In genomic region chr19:35045576-35045975, GRCm38 (mm10) we compare ENCODE assay signal across 19 mouse cellular contexts.
A peak's percentile ranks its signal among the peaks of the same experiment; 100 is the strongest.
DNase-seq lines count a peak whose midpoint lies in the region; ATAC-seq and TF ChIP-seq lines count a peak whose summit lies in the region.
"Had no signal": no experiment of that assay in that cellular context is flagged by ENCODE, and none has a peak within 500 bp of the region (broad histone marks: within the 10 kb centered on the region; RNA-seq: fewer than 3 reads in every experiment).

No protein-coding gene starts in this region.

- H3K27ac ChIP-seq in lung, postnatal 0 days (ENCODE audit: low read length) = no peak overlapping the region
- H3K27ac ChIP-seq: embryonic facial prominence, embryonic 10.5 days; embryonic facial prominence, embryonic 12.5 days had no signal

- no peaks in the 10 kb centered on the region for H3K27me3 ChIP-seq in lung, postnatal 0 days (replicated peaks; ENCODE audit: insufficient read depth, low read length)
- H3K27me3 ChIP-seq: embryonic facial prominence, embryonic 12.5 days had no signal

- H3K4me3 ChIP-seq in lung, postnatal 0 days (ENCODE audit: low read depth, low read length) = no peak overlapping the region
- H3K4me3 ChIP-seq: embryonic facial prominence, embryonic 10.5 days; embryonic facial prominence, embryonic 12.5 days had no signal

- TF ChIP-seq EP300 in lung, postnatal 0 days (IDR thresholded peaks at IDR 0.05) = peak; percentile 42; the same call in 1 of the 2 replicates

- peak; percentile 17 to 31 for DNase-seq in lung, adult 18-20 months
- DNase-seq in lung, postnatal 14 days = no peak
- no peak for DNase-seq in lung, postnatal 0 days (ENCODE audit: low spot score)
- DNase-seq in lung, postnatal 4 days = no peak
- peak; percentile 16 for DNase-seq in lung, postnatal 25 days (ENCODE audit: low spot score)
- DNase-seq in gastrocnemius, postnatal 10 days = no peak
- DNase-seq in heart, postnatal 4 days = no peak
- DNase-seq: adrenal gland, adult 2 months; adrenal gland, postnatal 10 days; adrenal gland, postnatal 25 days; cerebellum, adult 11-12 months; cerebellum, adult 2 months; cerebellum, adult 9-10 months; cerebellum, postnatal 10 days; cerebellum, postnatal 25 days had no signal

- no peaks in the 10 kb centered on the region for H3K36me3 ChIP-seq in lung, postnatal 0 days (ENCODE audit: insufficient read depth, low read length)
- H3K36me3 ChIP-seq: embryonic facial prominence, embryonic 10.5 days; embryonic facial prominence, embryonic 12.5 days had no signal

- no peak overlapping the region for H3K9ac ChIP-seq in lung, postnatal 0 days (replicated peaks; ENCODE audit: low read depth)
- H3K9ac ChIP-seq: embryonic facial prominence, embryonic 12.5 days had no signal

- no peaks in the 10 kb centered on the region for H3K4me1 ChIP-seq in lung, postnatal 0 days (ENCODE audit: insufficient read depth, low read depth, low read length)
- H3K4me1 ChIP-seq: embryonic facial prominence, embryonic 10.5 days; embryonic facial prominence, embryonic 12.5 days had no signal

- H3K9me3 ChIP-seq in lung, postnatal 0 days (ENCODE audit: low read length) = no peaks in the 10 kb centered on the region
- H3K9me3 ChIP-seq: embryonic facial prominence, embryonic 10.5 days; embryonic facial prominence, embryonic 12.5 days had no signal

- 64% methylated on average over 4 of the region's 4 CpGs for WGBS in lung, postnatal 0 days

- no peak for ATAC-seq in lung, postnatal 0 days
- ATAC-seq: forebrain, embryonic 14.5 days; forebrain, embryonic 16.5 days had no signal

- no peak for TF ChIP-seq CTCF in lung, postnatal 0 days (IDR thresholded peaks at IDR 0.05)

- H3K4me2 ChIP-seq in lung, postnatal 0 days (replicated peaks; ENCODE audit: low read depth, low read length) = no peak overlapping the region
- H3K4me2 ChIP-seq: embryonic facial prominence, embryonic 12.5 days had no signal

Comparison
In these comparisons a context has a peak if more than half of its experiments do, and no peak if none do; other contexts are left out.
1. DNase-seq: peak in lung, adult 18-20 months (2 of 2) and lung, postnatal 25 days (single experiment); none in lung, postnatal 14 days (single experiment), lung, postnatal 0 days (single experiment), lung, postnatal 4 days (0 of 2), gastrocnemius, postnatal 10 days (single experiment) and heart, postnatal 4 days (single experiment).